Mouse (Mus musculus) liver, postnatal 0 days (tissue): Measurements from ENCODE around the gene Atp6v0b. TPM values are rescaled to one million over a fixed set of nuclear protein-coding genes. Genes with fewer than 3 reads are reported as not detected.
A peak's percentile ranks its signal among the peaks of the same experiment; 100 is the strongest.

Source experiments
- ATAC-seq: fragments of 200-750 bp; cut with Nextera tagmentation; 2 replicates; pipeline ENCODE4 v1.8.0; 2017; ENCODE audit warnings: mild to moderate bottlenecking, moderate library complexity
- DNase-seq: peaks from one replicate; pipeline ENCODE4 v3.0.0-alpha.2; 2016
- H3K27ac ChIP-seq: fragments of 300-500 bp; sonication (generic); 2 replicates; pipeline ENCODE4 v1.5.1; 2014; ENCODE audit warnings: antibody characterized with exemption, moderate library complexity, mild to moderate bottlenecking, low read depth
- H3K27me3 ChIP-seq: fragments of 300-500 bp; sonication (generic); 2 replicates; pipeline ENCODE4 v1.6.1; 2014; ENCODE audit warnings: low read length, control low read depth, mixed read lengths; ENCODE audit not compliant: insufficient read depth
- H3K36me3 ChIP-seq: fragments of 300-500 bp; sonication (generic); replicated peaks from 2 replicates; pipeline ENCODE4 v1.6.1; 2014; ENCODE audit warnings: mild to moderate bottlenecking, control low read depth, low read length, moderate library complexity, mixed read lengths; ENCODE audit not compliant: insufficient read depth
- H3K4me1 ChIP-seq: fragments of 300-500 bp; sonication (generic); 2 replicates; pipeline ENCODE4 v1.6.1; 2014; ENCODE audit warnings: antibody characterized with exemption, mild to moderate bottlenecking, control low read depth; ENCODE audit not compliant: insufficient read depth
- H3K4me2 ChIP-seq: fragments of 300-500 bp; sonication (generic); 2 replicates; pipeline ENCODE4 v1.6.1; 2014; ENCODE audit warnings: low read depth, mild to moderate bottlenecking, low read length, moderate library complexity, mixed read lengths
- H3K4me3 ChIP-seq: fragments of 300-500 bp; sonication (generic); 2 replicates; pipeline ENCODE4 v1.5.1; 2014; ENCODE audit warnings: low read depth, low read length
- H3K9ac ChIP-seq: fragments of 300-500 bp; sonication (generic); replicated peaks from 2 replicates; pipeline ENCODE4 v1.6.1; 2014; ENCODE audit warnings: mild to moderate bottlenecking, moderate library complexity
- H3K9me3 ChIP-seq: fragments of 300-500 bp; sonication (generic); 2 replicates; pipeline ENCODE4 v1.6.1; 2016; ENCODE audit warnings: mild to moderate bottlenecking, control low read depth, low read length, mixed read lengths
- CTCF ChIP-seq: sonication (generic); IDR thresholded peaks from 2 replicates; pipeline ENCODE4 v1.5.1; 2016; ENCODE audit warnings: antibody characterized with exemption, low read depth
- EP300 ChIP-seq: IDR thresholded peaks from 2 replicates; pipeline ENCODE4 v1.6.1; 2016; ENCODE audit warnings: antibody characterized with exemption, low read depth, mild to moderate bottlenecking
- WGBS: fragments of 180-500 bp; shearing (Covaris S2); extraction: QIAGEN DNeasy Blood & Tissue Kit; methylation state at CpG from one replicate; pipeline ENCODE4 v1.1.7; 2014; ENCODE audit not compliant: insufficient replicate concordance; 5-methylcytosine and 5-hydroxymethylcytosine counted together
- polyA plus RNA-seq: library from polyadenylated mRNA; unstranded; fragments of >200 nt; fragmentation: Nextera tagmentation; extraction: Ambion mirVana; gene quantifications from 2 replicates; pipeline ENCODE4 v1.2.1, GENCODE M21; 2015

Gene Atp6v0b
- polyA plus RNA-seq, result 149 and 164 TPM in 2 replicates

- TF ChIP-seq EP300 (no peak), CTCF (no peak)
- Histone ChIP-seq H3K9me3 (no peaks in the 10 kb centered on the region), H3K27me3 (peaks cover 17% of the 10 kb centered on the region), H3K4me2 (peak within 1 kb of the TSS; percentile 93), H3K36me3 (peaks cover 35% of the 10 kb centered on the region), H3K4me1 (peaks cover 21% of the 10 kb centered on the region), H3K27ac (peak within 1 kb of the TSS; percentile 83), H3K4me3 (peak within 1 kb of the TSS; percentile 93), H3K9ac (peak within 1 kb of the TSS; percentile 94)
- WGBS, result 4% methylated on average over 33 of the region's 37 CpGs
- peak; percentile 96 for DNase-seq
- peak; percentile 92 for ATAC-seq
Measured at GRCm38 (mm10) chr4:117887133-117887532, at the start of gene Atp6v0b. Gene Atp6v0b (minus strand): TSS chr4:117887333.

DNA sequence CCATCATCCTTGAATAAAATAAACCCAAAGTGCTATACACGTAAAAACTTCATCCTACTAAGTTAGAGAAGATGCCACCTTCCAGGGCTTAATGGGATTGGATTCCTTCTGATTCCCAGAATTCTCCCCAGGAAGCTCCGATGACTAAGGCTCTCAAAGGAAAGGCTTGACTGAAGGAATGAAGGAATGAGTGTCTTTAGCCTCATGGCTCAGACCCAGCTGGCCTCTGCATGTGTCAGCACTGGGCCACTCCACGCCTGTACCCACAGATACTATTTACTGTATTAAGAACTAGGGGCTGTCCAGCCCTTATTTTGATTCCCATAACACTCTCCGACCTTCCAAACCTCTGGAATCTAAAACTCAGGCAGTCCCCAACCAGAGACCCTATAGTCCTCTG, 46.9 kb upstream of the Atp6v0b start:
- Histone ChIP-seq H3K4me2 (no peak overlapping the region), H3K36me3 (no peaks in the 10 kb centered on the region), H3K9ac (no peak overlapping the region), H3K27me3 (peaks cover 18% of the 10 kb centered on the region), H3K4me3 (no peak overlapping the region), H3K9me3 (no peaks in the 10 kb centered on the region), H3K4me1 (peaks cover 8% of the 10 kb centered on the region), H3K27ac (no peak overlapping the region)
- 83% methylated on average over 4 of the region's 4 CpGs for WGBS
- DNase-seq (no peak), ATAC-seq (no peak)
- TF ChIP-seq CTCF, result no peak
- no peak for TF ChIP-seq EP300

DNA sequence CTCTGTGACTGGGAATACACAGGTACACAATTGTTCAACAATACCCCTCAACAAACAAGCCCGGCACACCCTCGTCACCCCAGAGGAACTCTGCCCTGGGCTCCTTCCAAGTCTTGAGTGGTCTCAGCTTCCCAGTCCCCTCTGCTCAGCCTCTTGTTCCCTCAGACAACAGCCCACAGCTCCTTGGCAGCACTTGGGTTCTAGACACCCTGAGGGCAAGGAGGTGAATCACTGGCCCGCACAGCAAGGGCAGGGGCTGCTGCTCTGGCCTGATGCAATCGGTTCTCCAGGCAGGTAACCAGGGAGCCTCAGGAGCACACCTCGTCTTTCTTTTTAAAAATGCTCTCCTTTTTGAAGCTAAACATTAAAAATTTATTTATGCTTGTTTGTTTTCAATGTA, 46.1 kb upstream of the Atp6v0b start:
- Histone ChIP-seq H3K4me1 (peaks cover 17% of the 10 kb centered on the region), H3K4me3 (no peak overlapping the region), H3K27ac (no peak overlapping the region), H3K9me3 (no peaks in the 10 kb centered on the region), H3K27me3 (peaks cover 26% of the 10 kb centered on the region), H3K9ac (no peak overlapping the region), H3K36me3 (no peaks in the 10 kb centered on the region), H3K4me2 (no peak overlapping the region)
- DNase-seq (no peak), ATAC-seq (no peak)
- WGBS, result 80% methylated on average over 5 of the region's 5 CpGs
- no peak for TF ChIP-seq CTCF
- TF ChIP-seq EP300, result no peak

DNA sequence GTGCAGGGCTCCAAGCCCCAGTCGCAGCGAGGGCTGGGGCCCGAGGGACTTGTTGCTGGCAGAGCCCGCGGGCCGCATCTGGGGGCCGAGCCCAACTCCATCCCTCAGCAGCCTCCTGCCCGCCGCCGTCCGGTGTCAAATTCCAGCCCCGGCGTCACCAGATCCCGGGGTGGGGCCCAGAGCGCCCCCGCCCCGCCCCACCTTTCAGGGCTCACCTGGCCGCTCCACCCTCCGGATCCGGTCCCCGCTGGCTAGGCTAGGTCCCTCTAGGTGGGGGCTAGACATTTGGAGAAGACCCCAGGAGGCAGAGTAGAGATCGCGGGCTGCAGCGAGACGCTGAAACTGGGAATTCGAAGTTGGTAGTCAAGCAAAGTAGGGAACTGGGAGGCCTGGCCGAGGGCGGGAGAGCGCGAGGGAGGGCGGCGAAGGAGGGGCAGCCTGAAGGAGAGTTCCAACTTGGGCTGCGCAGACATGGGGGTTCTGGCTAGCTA, 42.3 kb upstream of the Atp6v0b start, which contains the start of gene Artn:
Gene Artn, minus strand, starts transcription at position 373 of the 491 bp plus-strand sequence.
- Histone ChIP-seq H3K4me1 (peaks cover 28% of the 10 kb centered on the region), H3K4me2 (peak within 1 kb of the TSS; percentile 72), H3K27ac (0 out of 2 replicates have a peak within 1 kb of the TSS, but pooled peaks have one; percentile 22), H3K4me3 (peak within 1 kb of the TSS; percentile 43), H3K9me3 (no peaks in the 10 kb centered on the region), H3K9ac (peak within 1 kb of the TSS; percentile 52), H3K27me3 (peaks cover 61% of the 10 kb centered on the region), H3K36me3 (no peaks in the 10 kb centered on the region)
- ATAC-seq (0 out of 2 replicates have a peak, but pooled peaks have one; percentile 10), DNase-seq (peak; percentile 40)
- WGBS, result 2% methylated on average over 33 of the region's 33 CpGs
- TF ChIP-seq EP300 (no peak), CTCF (no peak)

GRCm38 (mm10) chr4:117928699-117929241, 41.6 kb upstream of the Atp6v0b start:
- H3K4me1 ChIP-seq, result peaks cover 28% of the 10 kb centered on the region
- H3K4me3 ChIP-seq, result peak overlapping the region; percentile 43
- peak overlapping the region; percentile 72 for H3K4me2 ChIP-seq
- H3K9ac ChIP-seq, result peak overlapping the region; percentile 52
- H3K27ac ChIP-seq, result 0 out of 2 replicates have a peak overlapping the region, but pooled peaks have one; percentile 22
- TF ChIP-seq EP300, result peak; percentile 93
- peak; percentile 72 for TF ChIP-seq CTCF
- ATAC-seq (peak; percentile 87), DNase-seq (peak; percentile 74)
- H3K36me3 ChIP-seq, result no peaks in the 10 kb centered on the region
- WGBS, result 3% methylated on average over 13 of the region's 13 CpGs
- H3K27me3 ChIP-seq, result peaks cover 67% of the 10 kb centered on the region
- no peaks in the 10 kb centered on the region for H3K9me3 ChIP-seq

DNA sequence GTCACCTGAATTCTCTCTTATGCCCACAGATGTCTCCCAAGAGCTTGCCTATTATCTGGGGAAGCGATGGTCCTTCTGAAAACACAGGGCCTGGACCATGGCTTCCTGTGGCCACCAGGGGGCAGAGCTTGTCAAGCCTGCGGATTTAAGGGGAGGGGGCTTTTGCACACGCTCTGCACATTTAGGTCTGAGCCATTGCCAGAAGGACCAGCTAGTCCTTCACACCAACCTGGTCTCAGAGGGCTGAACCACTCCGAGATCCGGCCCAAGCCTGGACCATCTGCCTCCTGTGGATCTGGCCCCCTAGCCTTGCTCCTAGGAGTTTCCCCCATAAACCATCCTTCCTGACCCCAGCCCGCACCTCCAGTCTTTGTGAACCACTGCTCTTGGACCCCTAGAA, 41.1 kb upstream of the Atp6v0b start:
- Histone ChIP-seq H3K27me3 (peaks cover 70% of the 10 kb centered on the region), H3K4me3 (peak overlapping the region; percentile 43), H3K36me3 (no peaks in the 10 kb centered on the region), H3K27ac (no peak overlapping the region), H3K9ac (0 out of 2 replicates have a peak overlapping the region, but pooled peaks have one; percentile 1), H3K9me3 (no peaks in the 10 kb centered on the region), H3K4me1 (peaks cover 28% of the 10 kb centered on the region), H3K4me2 (peak overlapping the region; percentile 72)
- DNase-seq (peak; percentile 45), ATAC-seq (peak; percentile 43)
- TF ChIP-seq EP300, result no peak
- TF ChIP-seq CTCF, result peak; percentile 83
- WGBS, result 18% methylated on average over 6 of the region's 6 CpGs
